ENCODE assay signal across 12 mouse cellular contexts in genomic region chr2:162411014-162411413, GRCm38 (mm10).
DNase-seq lines count a peak whose midpoint lies in the region; ATAC-seq and TF ChIP-seq lines count a peak whose summit lies in the region.
"Had no signal": no experiment of that assay in that cellular context is flagged by ENCODE, and none has a peak within 500 bp of the region (broad histone marks: within the 10 kb centered on the region; RNA-seq: fewer than 3 reads in every experiment).

No protein-coding gene starts in this region.

- no peak overlapping the region for H3K4me3 ChIP-seq in heart, embryonic 10.5 days
- H3K4me3 ChIP-seq in lung, postnatal 0 days (ENCODE audit: low read depth, low read length) = no peak overlapping the region
- no peak overlapping the region for H3K4me3 ChIP-seq in lung, adult 2 months (replicated peaks; ENCODE audit: extremely low read depth, low read depth, low read length)
- H3K4me3 ChIP-seq: embryonic facial prominence, embryonic 13.5 days; liver, embryonic 13.5 days had no signal

- no peak for ATAC-seq in lung, postnatal 0 days

- no peaks in the 10 kb centered on the region for H3K27me3 ChIP-seq in heart, embryonic 10.5 days (ENCODE audit: insufficient read depth, poor library complexity, severe bottlenecking)
- H3K27me3 ChIP-seq in lung, postnatal 0 days (replicated peaks; ENCODE audit: insufficient read depth, low read length) = no peaks in the 10 kb centered on the region
- H3K27me3 ChIP-seq: CH12.LX; embryonic facial prominence, embryonic 13.5 days; liver, embryonic 13.5 days had no signal

- TF ChIP-seq CTCF in lung, postnatal 0 days (IDR thresholded peaks at IDR 0.05) = no peak
- no peak for TF ChIP-seq CTCF in lung, adult 2 months (IDR thresholded peaks at IDR 0.05; ENCODE audit: insufficient read depth, low read length)

- intact Hi-C loops in heart, postnatal 36 days (cut with DNase I) = no loop called here

- 67% methylated on average over 4 of the region's 4 CpGs for WGBS in heart, embryonic 10.5 days
- WGBS in lung, postnatal 0 days = 59% methylated on average over 4 of the region's 4 CpGs
- WGBS in lung, adult 2 months = 63% methylated on average over 4 of the region's 4 CpGs

- H3K9ac ChIP-seq in lung, postnatal 0 days (replicated peaks; ENCODE audit: low read depth) = no peak overlapping the region
- H3K9ac ChIP-seq: embryonic facial prominence, embryonic 13.5 days; liver, embryonic 13.5 days had no signal

- H3K36me3 ChIP-seq in heart, embryonic 10.5 days = no peaks in the 10 kb centered on the region
- no peaks in the 10 kb centered on the region for H3K36me3 ChIP-seq in lung, postnatal 0 days (ENCODE audit: insufficient read depth, low read length)
- H3K36me3 ChIP-seq: embryonic facial prominence, embryonic 13.5 days; liver, embryonic 13.5 days had no signal

- no peaks in the 10 kb centered on the region for H3K9me3 ChIP-seq in heart, embryonic 10.5 days
- no peaks in the 10 kb centered on the region for H3K9me3 ChIP-seq in lung, postnatal 0 days (ENCODE audit: low read length)
- H3K9me3 ChIP-seq: embryonic facial prominence, embryonic 13.5 days; liver, embryonic 13.5 days had no signal

- H3K27ac ChIP-seq in heart, embryonic 10.5 days = no peak overlapping the region
- no peak overlapping the region for H3K27ac ChIP-seq in lung, postnatal 0 days (ENCODE audit: low read length)
- H3K27ac ChIP-seq: embryonic facial prominence, embryonic 13.5 days; liver, embryonic 13.5 days had no signal

- no peak for TF ChIP-seq EP300 in lung, postnatal 0 days (IDR thresholded peaks at IDR 0.05)

- H3K4me1 ChIP-seq in heart, embryonic 10.5 days = no peaks in the 10 kb centered on the region
- H3K4me1 ChIP-seq in lung, postnatal 0 days (ENCODE audit: insufficient read depth, low read depth, low read length) = no peaks in the 10 kb centered on the region
- H3K4me1 ChIP-seq in lung, adult 2 months (ENCODE audit: control insufficient read depth, insufficient read depth, low read length) = no peaks in the 10 kb centered on the region
- H3K4me1 ChIP-seq: embryonic facial prominence, embryonic 13.5 days; liver, embryonic 13.5 days had no signal

- no peak for TF ChIP-seq POLR2A in lung, adult 2 months (IDR thresholded peaks at IDR 0.05; ENCODE audit: borderline replicate concordance, extremely low read depth, low read depth, low read length)

- no peak overlapping the region for H3K4me2 ChIP-seq in lung, postnatal 0 days (replicated peaks; ENCODE audit: low read depth, low read length)
- H3K4me2 ChIP-seq: embryonic facial prominence, embryonic 13.5 days; liver, embryonic 13.5 days had no signal

- peak; percentile 46 for DNase-seq in heart, embryonic 10.5 days (ENCODE audit: low spot score)
- no peak for DNase-seq in heart, postnatal 36 days
- DNase-seq in lung, postnatal 0 days (ENCODE audit: low spot score) = peak; percentile 29
- DNase-seq in lung, adult 2 months = no peak
- DNase-seq in cerebellum, postnatal 10 days = peak; percentile 77 to 85
- peak; percentile 19 to 22 for DNase-seq in right cerebral cortex, postnatal 36 days (ENCODE audit: low spot score in 2 of 2)
- DNase-seq in testis, postnatal 10 days (ENCODE audit: low spot score) = no peak
- DNase-seq: kidney, adult 11 months; liver, embryonic 13.5 days; thymus, postnatal 36 days had no signal

Comparison
In these comparisons a context has a peak if more than half of its experiments do, and no peak if none do; other contexts are left out.
1. DNase-seq: peak in heart, embryonic 10.5 days (single experiment), lung, postnatal 0 days (single experiment), cerebellum, postnatal 10 days (2 of 2) and right cerebral cortex, postnatal 36 days (2 of 2); none in heart, postnatal 36 days (0 of 2), lung, adult 2 months (single experiment) and testis, postnatal 10 days (single experiment).